Mouse (Mus musculus) liver, adult 2 months (tissue): ENCODE results near the gene Rasl10a. TPM values are rescaled to one million over a fixed set of nuclear protein-coding genes. Genes with fewer than 3 reads are reported as not detected.
"Not testable (repeated sequence)": the region's sequence is repeated elsewhere in the genome, so short reads cannot be mapped to it uniquely, and the experiment has no call there.

Experiments
- DNase-seq: peaks from one replicate; pipeline ENCODE4 v3.0.0-alpha.2; 2011; ENCODE audit warnings: low read depth, low spot score; ENCODE audit errors: extremely low read depth
- H3K27ac ChIP-seq: fragments of 200-500 bp; replicated peaks from 2 replicates; pipeline ENCODE4 v1.5.1; 2012; ENCODE audit warnings: low read depth, mild to moderate bottlenecking, control low read depth, inconsistent platforms, low read length; ENCODE audit not compliant: insufficient read depth
- H3K27me3 ChIP-seq: fragments of 200-500 bp; 2 replicates; pipeline ENCODE4 v1.6.1; 2012; ENCODE audit warnings: mild to moderate bottlenecking, moderate library complexity, low read length, inconsistent platforms; ENCODE audit not compliant: control insufficient read depth, insufficient read depth
- H3K36me3 ChIP-seq: fragments of 200-500 bp; 2 replicates; pipeline ENCODE4 v1.6.1; 2012; ENCODE audit warnings: low read length, inconsistent platforms; ENCODE audit not compliant: control insufficient read depth, insufficient read depth
- H3K4me1 ChIP-seq: fragments of 200-500 bp; 2 replicates; pipeline ENCODE4 v1.6.1; 2011; ENCODE audit warnings: low read length; ENCODE audit not compliant: control insufficient read depth, insufficient read depth
- H3K4me3 ChIP-seq: fragments of 200-500 bp; 2 replicates; pipeline ENCODE4 v1.5.1; 2011; ENCODE audit warnings: low read depth, mild to moderate bottlenecking, control low read depth, low read length, moderate library complexity; ENCODE audit not compliant: insufficient read depth
- H3K79me2 ChIP-seq: fragments of 200-500 bp; 2 replicates; pipeline ENCODE4 v1.6.1; 2012; ENCODE audit warnings: inconsistent platforms, mild to moderate bottlenecking, low read length, moderate library complexity; ENCODE audit not compliant: control insufficient read depth, insufficient read depth
- H3K9ac ChIP-seq: fragments of 200-500 bp; 2 replicates; pipeline ENCODE4 v1.6.1; 2012; ENCODE audit warnings: low read depth, mild to moderate bottlenecking, control low read depth, inconsistent platforms, low read length
- CTCF ChIP-seq: fragments of 200-500 bp; IDR thresholded peaks from 2 replicates; pipeline ENCODE4 v1.5.1; 2011; ENCODE audit warnings: low read depth, low read length, control low read depth
- POLR2A ChIP-seq: fragments of 200-500 bp; IDR thresholded peaks from 2 replicates; pipeline ENCODE4 v1.6.1; 2011; ENCODE audit warnings: low read length, control low read depth; ENCODE audit not compliant: insufficient read depth; ENCODE audit errors: extremely low read depth
- WGBS: fragments of 180-500 bp; shearing (Covaris S2); methylation state at CpG from one replicate; pipeline ENCODE4 v1.1.7; 2018; 5-methylcytosine and 5-hydroxymethylcytosine counted together
- polyA plus RNA-seq: library from polyadenylated mRNA; depleted of rRNA; stranded (reverse); fragments of >200 nt; gene quantifications from 2 replicates; pipeline ENCODE4 v1.2.3, GENCODE M21; 2012
- total RNA-seq: library from RNA; depleted of rRNA; stranded (reverse); fragments of >200 nt; gene quantifications from 2 replicates; pipeline ENCODE4 v1.2.3, GENCODE M21; 2014

Rasl10a gene
- total and polyA plus RNA-seq, 2 experiments, result 0.26 TPM; not detected in 1

GRCm38 (mm10) chr11:5074882-5075281 lies 17.0 kb downstream of the Rasl10a start:
- no peak for TF ChIP-seq POLR2A
- Histone ChIP-seq H3K79me2 (no peaks in the 10 kb centered on the region; the same call in 1 of the 2 replicates), H3K9ac (no peak overlapping the region), H3K27me3 (no peaks in the 10 kb centered on the region), H3K36me3 (peaks cover 75% of the 10 kb centered on the region), H3K4me3 (no peak overlapping the region), H3K27ac (no peak overlapping the region), H3K4me1 (no peaks in the 10 kb centered on the region)
- 80% methylated on average over 4 of the region's 4 CpGs for WGBS
- DNase-seq, result no peak

GRCm38 (mm10) chr11:5075760-5076159 lies 17.8 kb downstream of the Rasl10a start:
- Histone ChIP-seq H3K4me1 (no peaks in the 10 kb centered on the region), H3K79me2 (no peaks in the 10 kb centered on the region; the same call in 1 of the 2 replicates), H3K4me3 (no peak overlapping the region), H3K27me3 (no peaks in the 10 kb centered on the region), H3K27ac (no peak overlapping the region), H3K9ac (no peak overlapping the region), H3K36me3 (peaks cover 79% of the 10 kb centered on the region)
- no peak for TF ChIP-seq CTCF
- no peak for TF ChIP-seq POLR2A
- no peak for DNase-seq

GRCm38 (mm10) chr11:5076843-5077242 lies 18.9 kb downstream of the Rasl10a start:
- not testable (repeated sequence) for H3K9ac ChIP-seq, H3K27ac ChIP-seq, H3K79me2 ChIP-seq, H3K4me1 ChIP-seq, DNase-seq, H3K4me3 ChIP-seq, H3K27me3 ChIP-seq
- WGBS, result 63% methylated on average over 4 of the region's 5 CpGs
- H3K36me3 ChIP-seq, result peaks cover 75% of the 10 kb centered on the region

GRCm38 (mm10) chr11:5089147-5089546 lies 31.2 kb downstream of the Rasl10a start:
- Histone ChIP-seq H3K79me2 (peaks cover 11% of the 10 kb centered on the region; the same call in 1 of the 2 replicates), H3K4me1 (peaks cover 5% of the 10 kb centered on the region), H3K4me3 (no peak overlapping the region), H3K9ac (no peak overlapping the region), H3K36me3 (peaks cover 79% of the 10 kb centered on the region), H3K27me3 (no peaks in the 10 kb centered on the region), H3K27ac (no peak overlapping the region)
- no peak for TF ChIP-seq POLR2A
- no peak for TF ChIP-seq CTCF
- 96% methylated on average over 1 of the region's 1 CpGs for whole genome bisulfite sequencing
- DNase-seq, result no peak

GRCm38 (mm10) chr11:5091706-5092105 lies 33.8 kb downstream of the Rasl10a start:
- Histone ChIP-seq H3K36me3 (peaks cover 56% of the 10 kb centered on the region), H3K27me3 (no peaks in the 10 kb centered on the region), H3K9ac (no peak overlapping the region), H3K79me2 (peaks cover 13% of the 10 kb centered on the region; the same call in 1 of the 2 replicates), H3K27ac (no peak overlapping the region), H3K4me1 (peaks cover 11% of the 10 kb centered on the region), H3K4me3 (no peak overlapping the region)
- WGBS, result 76% methylated on average over 2 of the region's 2 CpGs
- no peak for DNase-seq
- peak; percentile 15; the same call in 1 of the 2 replicates for TF ChIP-seq CTCF
- no peak for TF ChIP-seq POLR2A

GRCm38 (mm10) chr11:5095877-5096276 lies 37.9 kb downstream of the Rasl10a start:
- TF ChIP-seq CTCF, result no peak
- TF ChIP-seq POLR2A, result no peak
- no peak overlapping the region for H3K4me3 ChIP-seq
- WGBS, result 26% methylated on average over 5 of the region's 5 CpGs
- no peaks in the 10 kb centered on the region for H3K27me3 ChIP-seq
- no peak for DNase-seq
- no peak overlapping the region; the same call in 1 of the 2 replicates for H3K9ac ChIP-seq
- 0 out of 2 replicates have a peak overlapping the region, but pooled peaks have one; percentile 10 for H3K27ac ChIP-seq
- peaks cover 19% of the 10 kb centered on the region for H3K4me1 ChIP-seq
- H3K79me2 ChIP-seq, result peaks cover 27% of the 10 kb centered on the region; the same call in 1 of the 2 replicates
- H3K36me3 ChIP-seq, result peaks cover 20% of the 10 kb centered on the region
